Mouse (Mus musculus) megakaryocyte, embryonic 14.5 days (primary cell): ENCODE data around the gene Rad54l2.

ENCODE experiments used
- FLI1 ChIP-seq: IDR thresholded peaks from 2 replicates; pipeline ENCODE4 v1.6.1; 2012; ENCODE audit warnings: low read length, inconsistent platforms, mixed read lengths
- GATA1 ChIP-seq: IDR thresholded peaks from 3 replicates; pipeline ENCODE4 v1.6.1; 2012; ENCODE audit warnings: mixed read lengths, low read length, inconsistent platforms, borderline replicate concordance

GRCm38 (mm10) chr9:106688834-106689233 is 100.2 kb downstream of the Rad54l2 start:
- TF ChIP-seq GATA1: no peak
- no peak for TF ChIP-seq FLI1
